Mouse (Mus musculus) CH12.LX (cell line): ENCODE measurements at regions not wholly inside any gene's neighbourhood (a gene's known extent, or its start where the extent isn't known, plus 50 kb on each side); places are given as distances from the start of the nearest gene placed in this dataset.

Experiments
- DNase-seq: peaks from one replicate; pipeline ENCODE4 v3.0.0-alpha.2; 2013; ENCODE audit errors: extremely low read depth
- H3K27ac ChIP-seq: 2 replicates; pipeline ENCODE4 v1.5.1; 2012; ENCODE audit warnings: low read depth, mild to moderate bottlenecking, control low read depth, moderate library complexity; ENCODE audit not compliant: insufficient read depth
- H3K27me3 ChIP-seq: replicated peaks from 2 replicates; pipeline ENCODE3; 2012; ENCODE audit warnings: inconsistent platforms
- H3K36me3 ChIP-seq, 2 experiments: replicated peaks in 1 of 2; 2 replicates each; pipeline versions ENCODE3 to v1.6.1; 2012; ENCODE audit warnings: inconsistent platforms in 1 of 2, low read length in 1 of 2, mild to moderate bottlenecking in 1 of 2, mixed read lengths in 1 of 2, moderate library complexity in 1 of 2; ENCODE audit not compliant: control insufficient read depth in 1 of 2, insufficient read depth in 1 of 2
- H3K4me1 ChIP-seq, 2 experiments: 2 replicates each; pipeline ENCODE4 v1.6.1; 2012; ENCODE audit warnings: inconsistent platforms in 1 of 2, moderate library complexity in 1 of 2; ENCODE audit not compliant: insufficient read depth in 2 of 2, control insufficient read depth in 1 of 2
- H3K4me2 ChIP-seq: 2 replicates; pipeline ENCODE4 v1.6.1; 2012; ENCODE audit warnings: low read depth, mild to moderate bottlenecking, control low read depth; ENCODE audit not compliant: poor library complexity, insufficient read depth, severe bottlenecking
- H3K4me3 ChIP-seq, 3 experiments: fragments of 150-350 bp in 1 of 3; sonication (generic) in 1 of 3; replicated peaks in 1 of 3; 2 replicates each; pipeline versions ENCODE3 to v1.5.1; 2011 to 2012; ENCODE audit warnings: low read depth in 2 of 3, low read length in 2 of 3, mild to moderate bottlenecking in 2 of 3, moderate library complexity in 2 of 3, control low read depth in 1 of 3, improper control_type of control experiment in 1 of 3, inconsistent platforms in 1 of 3, mixed read lengths in 1 of 3; ENCODE audit not compliant: poor library complexity in 1 of 3
- H3K79me2 ChIP-seq: replicated peaks from 2 replicates; pipeline ENCODE4 v1.6.1; 2012; ENCODE audit warnings: mild to moderate bottlenecking, moderate library complexity; ENCODE audit not compliant: control insufficient read depth, poor library complexity, insufficient read depth, severe bottlenecking; ENCODE audit errors: extremely low read depth
- H3K9ac ChIP-seq: 2 replicates; pipeline ENCODE4 v1.6.1; 2012; ENCODE audit warnings: low read depth, mild to moderate bottlenecking, control low read depth, moderate library complexity; ENCODE audit not compliant: insufficient read depth
- H3K9me3 ChIP-seq: replicated peaks from 2 replicates; pipeline ENCODE3; 2012; ENCODE audit warnings: low read length, inconsistent platforms, mixed read lengths
- BHLHE40 ChIP-seq: IDR thresholded peaks from 2 replicates; pipeline ENCODE4 v1.6.1; 2011; ENCODE audit warnings: mild to moderate bottlenecking, low read depth, low read length, improper control_type of control experiment
- CHD2 ChIP-seq: IDR thresholded peaks from 2 replicates; pipeline ENCODE4 v1.6.1; 2011; ENCODE audit warnings: low read length, improper control_type of control experiment
- CTCF ChIP-seq, 2 experiments: IDR thresholded peaks in 1 of 2; conservative IDR thresholded peaks in 1 of 2; 2 replicates each; pipeline ENCODE4 v1.5.1; 2011 to 2012; ENCODE audit warnings: low read depth in 2 of 2, low read length in 2 of 2, improper control_type of control experiment in 1 of 2, inconsistent platforms in 1 of 2, mild to moderate bottlenecking in 1 of 2, moderate library complexity in 1 of 2
- ETS1 ChIP-seq: conservative IDR thresholded peaks from 2 replicates; pipeline ENCODE4 v1.6.1; 2012; ENCODE audit warnings: low read depth, mild to moderate bottlenecking, inconsistent platforms, low read length, improper control_type of control experiment, moderate library complexity
- HCFC1 ChIP-seq: IDR thresholded peaks from 2 replicates; pipeline ENCODE4 v1.6.1; 2012; ENCODE audit warnings: low read depth, mild to moderate bottlenecking, inconsistent platforms, low read length, improper control_type of control experiment
- IRF4 ChIP-seq: IDR thresholded peaks from 2 replicates; pipeline ENCODE4 v1.6.1; 2014; ENCODE audit warnings: low read depth, mild to moderate bottlenecking, inconsistent platforms, low read length, improper control_type of control experiment
- JUN ChIP-seq: IDR thresholded peaks from 2 replicates; pipeline ENCODE4 v1.6.1; 2011; ENCODE audit warnings: low read depth, mild to moderate bottlenecking, low read length, improper control_type of control experiment, moderate library complexity; ENCODE audit not compliant: insufficient read depth
- MAX ChIP-seq: IDR thresholded peaks from 2 replicates; pipeline ENCODE4 v1.6.1; 2011; ENCODE audit warnings: low read length, improper control_type of control experiment
- MEF2A ChIP-seq: IDR thresholded peaks from 2 replicates; pipeline ENCODE4 v1.6.1; 2014; ENCODE audit warnings: low read depth, mild to moderate bottlenecking, inconsistent platforms, low read length, improper control_type of control experiment, borderline replicate concordance
- PAX5 ChIP-seq: IDR thresholded peaks from 2 replicates; pipeline ENCODE4 v1.6.1; 2012; ENCODE audit warnings: low read length, inconsistent platforms, mixed read lengths
- POLR2A ChIP-seq: IDR thresholded peaks from 2 replicates; pipeline ENCODE4 v1.6.1; 2011; ENCODE audit warnings: low read depth, mild to moderate bottlenecking, improper control_type of control experiment, low read length
- POLR2AphosphoS2 ChIP-seq: IDR thresholded peaks from 2 replicates; pipeline ENCODE4 v1.6.1; 2011; ENCODE audit warnings: low read depth, low read length, improper control_type of control experiment
- SIN3A ChIP-seq: IDR thresholded peaks from 2 replicates; pipeline ENCODE4 v1.6.1; 2012; ENCODE audit warnings: low read length, improper control_type of control experiment, inconsistent platforms
- UBTF ChIP-seq: IDR thresholded peaks from 2 replicates; pipeline ENCODE4 v1.6.1; 2012; ENCODE audit warnings: low read depth, mild to moderate bottlenecking, inconsistent platforms, low read length, improper control_type of control experiment, moderate library complexity
- USF2 ChIP-seq: conservative IDR thresholded peaks from 2 replicates; pipeline ENCODE4 v1.6.1; 2011; ENCODE audit warnings: low read depth, low read length, improper control_type of control experiment
- ZMIZ1 ChIP-seq: IDR thresholded peaks from 2 replicates; pipeline ENCODE4 v1.6.1; 2012; ENCODE audit warnings: low read depth, mild to moderate bottlenecking, inconsistent platforms, low read length, improper control_type of control experiment
- dilution Hi-C: fragments of 300-500 bp; cut with MboI; formaldehyde crosslinking; loops from 2 replicates; pipeline ENCODE4 v1.14.3; 2020; ENCODE audit warnings: low sequenced_read_pairs; ENCODE audit not compliant: extremely low pct_unique_long_range_greater_than_20kb, extremely low pct_ligation_motif_present
- in situ Hi-C: fragments of 300-500 bp; cut with MboI; formaldehyde crosslinking; loops from 3 replicates; pipeline ENCODE4 v1.14.3; 2019; ENCODE audit warnings: low sequenced_read_pairs, low pct_ligation_motif_present, low pct_unique_long_range_greater_than_20kb, mixed read lengths

DNA sequence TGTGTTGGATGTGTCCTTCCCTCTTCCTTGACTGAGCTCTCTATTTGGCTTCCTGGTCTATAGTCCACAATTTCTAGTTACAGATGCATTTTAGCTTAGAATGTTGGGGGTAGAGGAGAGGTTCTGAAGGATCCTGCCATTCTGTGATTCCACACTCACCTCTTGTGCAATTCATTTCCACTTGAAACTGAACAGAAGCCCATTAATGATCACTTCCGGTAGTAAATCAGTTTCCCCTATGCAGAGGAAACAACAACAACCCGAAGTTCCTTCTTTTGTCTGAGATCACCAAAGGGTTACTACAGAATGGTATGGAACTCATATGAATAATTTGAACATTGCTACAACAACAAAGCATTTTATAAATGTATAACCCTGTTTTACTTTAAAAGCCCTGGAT lies 370.3 kb downstream of the Lmo4 start:
- H3K36me3 ChIP-seq = no peaks in the 10 kb centered on the region
- H3K9ac ChIP-seq = no peak overlapping the region
- TF ChIP-seq CHD2 (no peak), CTCF (conservative IDR thresholded peaks at IDR 0.05 in 1 of 2, IDR thresholded peaks at IDR 0.05 in 1 of 2; ENCODE audit: low read depth in 2 of 2, low read length in 2 of 2) (no peak), MAX (no peak), JUN (no peak), POLR2AphosphoS2 (no peak), SIN3A (no peak), MEF2A (no peak), UBTF (no peak), USF2 (no peak), IRF4 (no peak), BHLHE40 (no peak), ZMIZ1 (no peak)
- 0 out of 4 replicates have a peak, but pooled peaks cover 0 to 2% of the 10 kb centered on the region in 2 experiments for H3K4me1 ChIP-seq
- dilution Hi-C loops = no loop called here
- H3K79me2 ChIP-seq = no peaks in the 10 kb centered on the region
- H3K27ac ChIP-seq = no peak overlapping the region
- no peaks in the 10 kb centered on the region for H3K9me3 ChIP-seq
- in situ Hi-C loops = no loop called here
- H3K27me3 ChIP-seq = no peaks in the 10 kb centered on the region
- H3K4me3 ChIP-seq = no peak overlapping the region
- no peak for DNase-seq
- H3K4me2 ChIP-seq = no peak overlapping the region

DNA sequence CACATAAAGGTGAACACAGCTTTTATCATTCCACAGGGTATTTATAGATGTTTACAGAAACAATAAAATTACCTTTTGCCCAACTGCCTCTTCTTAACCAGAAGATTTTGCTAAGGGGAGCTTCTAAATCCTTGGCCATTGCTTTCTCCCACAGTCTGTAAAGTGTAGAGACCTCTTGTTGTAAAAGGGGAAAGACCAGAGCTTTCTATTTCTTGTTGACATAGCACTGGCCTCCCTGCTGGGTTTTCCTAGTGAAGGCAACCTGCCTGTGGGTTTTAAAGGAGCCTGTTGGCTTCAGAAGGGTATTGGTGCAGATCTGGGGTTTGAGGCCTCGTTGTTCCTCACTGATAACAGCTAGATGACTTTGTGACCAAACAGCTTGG lies 381.6 kb downstream of the Lmo4 start:
- Histone ChIP-seq H3K79me2 (no peaks in the 10 kb centered on the region), H3K9me3 (no peaks in the 10 kb centered on the region), H3K4me1 (no peaks in the 10 kb centered on the region), H3K4me3 (no peak overlapping the region), H3K27ac (no peak overlapping the region), H3K9ac (no peak overlapping the region), H3K36me3 (no peaks in the 10 kb centered on the region), H3K27me3 (no peaks in the 10 kb centered on the region), H3K4me2 (no peak overlapping the region)
- no peak for DNase-seq
- TF ChIP-seq HCFC1 = no peak
- no peak for TF ChIP-seq PAX5
- dilution Hi-C loops (no loop called here), in situ Hi-C loops (no loop called here)

- Histone ChIP-seq H3K4me2 (no peak overlapping the region), H3K27ac (no peak overlapping the region), H3K79me2 (no peaks in the 10 kb centered on the region), H3K27me3 (no peaks in the 10 kb centered on the region), H3K4me1 (no peaks in the 10 kb centered on the region), H3K36me3 (no peaks in the 10 kb centered on the region), H3K4me3 (no peak overlapping the region), H3K9ac (no peak overlapping the region), H3K9me3 (no peaks in the 10 kb centered on the region)
- no peak for DNase-seq
- dilution Hi-C loops (no loop called here), in situ Hi-C loops (no loop called here)
- TF ChIP-seq ETS1 = no peak
- TF ChIP-seq BHLHE40 = no peak
- TF ChIP-seq ZMIZ1 = no peak
- TF ChIP-seq POLR2A = no peak
Measured at GRCm38 (mm10) chr3:143822564-143823394, 382.2 kb downstream of the Lmo4 start.
